Mouse (Mus musculus): Measurements from ENCODE around the gene Jazf1. TPM values are rescaled to one million over a fixed set of nuclear protein-coding genes. Genes with fewer than 3 reads are reported as not detected.

Gene Jazf1
- polyA plus RNA-seq, 1 experiment: 0.27 TPM

- 51% methylated on average over 4 of the region's 4 CpGs for WGBS
- H3K36me3 ChIP-seq (ENCODE audit: control insufficient read depth, insufficient read depth, low read length): no peaks in the 10 kb centered on the region
- no peak overlapping the region for H3K4me3 ChIP-seq (ENCODE audit: low read depth, low read length)
- H3K27me3 ChIP-seq (ENCODE audit: control insufficient read depth, insufficient read depth, low read length): no peaks in the 10 kb centered on the region
- H3K27ac ChIP-seq (ENCODE audit: insufficient read depth, low read depth, low read length): no peak overlapping the region
- TF ChIP-seq POLR2A (IDR thresholded peaks at IDR 0.05; ENCODE audit: low read depth, low read length): no peak
- TF ChIP-seq CTCF (IDR thresholded peaks at IDR 0.05; ENCODE audit: extremely low read depth, insufficient read length, insufficient replicate concordance, low read depth, low read length): peak; percentile 42; the same call in 1 of the 2 replicates
- no peaks in the 10 kb centered on the region for H3K4me1 ChIP-seq (ENCODE audit: control insufficient read depth, insufficient read depth, insufficient read length, low read length)
Measured at GRCm38 (mm10) chr6:52843027-52843426, 225.4 kb downstream of the Jazf1 start.

DNA sequence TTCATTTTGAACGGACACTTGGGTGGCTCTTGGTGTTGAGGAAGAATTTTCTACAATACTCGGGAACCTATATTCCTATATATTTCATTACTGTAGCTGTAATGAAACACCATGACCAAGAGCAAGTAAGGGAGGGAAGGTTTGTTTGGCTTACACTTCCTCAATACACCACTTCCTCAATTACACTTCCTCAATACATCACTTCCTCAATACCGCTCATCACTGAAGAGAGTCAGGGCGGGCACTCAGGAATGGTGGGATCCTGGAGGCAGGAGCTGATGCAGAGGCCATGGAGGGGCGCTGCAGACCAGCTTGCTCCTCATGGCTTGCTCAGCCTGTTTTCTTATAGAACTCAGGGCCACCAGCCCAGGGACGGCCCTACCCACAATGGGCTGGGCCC, 225.8 kb downstream of the Jazf1 start:
- Histone ChIP-seq H3K27me3 (ENCODE audit: control insufficient read depth, insufficient read depth, low read length) (no peaks in the 10 kb centered on the region), H3K4me1 (ENCODE audit: control insufficient read depth, insufficient read depth, insufficient read length, low read length) (no peaks in the 10 kb centered on the region), H3K36me3 (ENCODE audit: control insufficient read depth, insufficient read depth, low read length) (no peaks in the 10 kb centered on the region), H3K4me3 (ENCODE audit: low read depth, low read length) (no peak overlapping the region), H3K27ac (ENCODE audit: insufficient read depth, low read depth, low read length) (no peak overlapping the region)
- no peak for TF ChIP-seq POLR2A (IDR thresholded peaks at IDR 0.05; ENCODE audit: low read depth, low read length)
- no peak for TF ChIP-seq CTCF (IDR thresholded peaks at IDR 0.05; ENCODE audit: extremely low read depth, insufficient read length, insufficient replicate concordance, low read depth, low read length)
- 76% methylated on average over 6 of the region's 6 CpGs for WGBS

- no peaks in the 10 kb centered on the region for H3K36me3 ChIP-seq (ENCODE audit: control insufficient read depth, insufficient read depth, low read length)
- H3K27ac ChIP-seq (ENCODE audit: insufficient read depth, low read depth, low read length): no peak overlapping the region
- H3K4me1 ChIP-seq (ENCODE audit: control insufficient read depth, insufficient read depth, insufficient read length, low read length): no peaks in the 10 kb centered on the region
- H3K4me3 ChIP-seq (ENCODE audit: low read depth, low read length): no peak overlapping the region
- no peaks in the 10 kb centered on the region for H3K27me3 ChIP-seq (ENCODE audit: control insufficient read depth, insufficient read depth, low read length)
- TF ChIP-seq POLR2A (IDR thresholded peaks at IDR 0.05; ENCODE audit: low read depth, low read length) (no peak), CTCF (IDR thresholded peaks at IDR 0.05; ENCODE audit: extremely low read depth, insufficient read length, insufficient replicate concordance, low read depth, low read length) (no peak)
- 78% methylated on average over 2 of the region's 2 CpGs for WGBS
Measured at GRCm38 (mm10) chr6:52841611-52842010, 226.8 kb downstream of the Jazf1 start.

GRCm38 (mm10) chr6:52840589-52841044, 227.8 kb downstream of the Jazf1 start:
- H3K4me1 ChIP-seq (ENCODE audit: control insufficient read depth, insufficient read depth, insufficient read length, low read length): no peaks in the 10 kb centered on the region
- H3K4me3 ChIP-seq (ENCODE audit: low read depth, low read length): no peak overlapping the region
- no peaks in the 10 kb centered on the region for H3K36me3 ChIP-seq (ENCODE audit: control insufficient read depth, insufficient read depth, low read length)
- 50% methylated on average over 9 of the region's 9 CpGs for WGBS
- H3K27me3 ChIP-seq (ENCODE audit: control insufficient read depth, insufficient read depth, low read length): no peaks in the 10 kb centered on the region
- H3K27ac ChIP-seq (ENCODE audit: insufficient read depth, low read depth, low read length): no peak overlapping the region
- TF ChIP-seq CTCF (IDR thresholded peaks at IDR 0.05; ENCODE audit: extremely low read depth, insufficient read length, insufficient replicate concordance, low read depth, low read length) (no peak), POLR2A (IDR thresholded peaks at IDR 0.05; ENCODE audit: low read depth, low read length) (no peak)

DNA sequence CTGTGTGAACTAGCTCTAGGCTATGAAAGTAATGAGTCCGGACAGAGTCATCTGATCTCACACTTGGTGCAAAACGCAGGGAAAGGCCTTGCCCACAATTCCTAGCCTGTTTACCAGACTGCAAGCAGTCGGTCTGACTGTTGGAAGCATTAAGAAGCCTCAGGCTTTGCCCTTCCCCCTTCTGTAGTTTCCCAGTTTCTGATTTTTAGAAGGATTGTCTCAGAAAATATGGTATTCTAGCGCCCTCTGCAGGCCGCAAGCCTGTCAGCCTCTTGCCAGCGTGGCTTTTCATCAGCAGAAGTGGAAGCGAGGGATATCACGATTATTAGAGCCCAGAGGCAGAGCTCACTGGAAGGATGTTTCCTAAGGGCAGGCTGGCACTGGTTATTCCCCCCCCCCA, 229.7 kb downstream of the Jazf1 start:
- TF ChIP-seq POLR2A (IDR thresholded peaks at IDR 0.05; ENCODE audit: low read depth, low read length): no peak
- peak; percentile 94; the same call in 1 of the 2 replicates for TF ChIP-seq CTCF (IDR thresholded peaks at IDR 0.05; ENCODE audit: extremely low read depth, insufficient read length, insufficient replicate concordance, low read depth, low read length)
- Histone ChIP-seq H3K27me3 (ENCODE audit: control insufficient read depth, insufficient read depth, low read length) (no peaks in the 10 kb centered on the region), H3K4me3 (ENCODE audit: low read depth, low read length) (no peak overlapping the region), H3K36me3 (ENCODE audit: control insufficient read depth, insufficient read depth, low read length) (no peaks in the 10 kb centered on the region), H3K27ac (ENCODE audit: insufficient read depth, low read depth, low read length) (no peak overlapping the region), H3K4me1 (ENCODE audit: control insufficient read depth, insufficient read depth, insufficient read length, low read length) (no peaks in the 10 kb centered on the region)
- WGBS: 10% methylated on average over 8 of the region's 8 CpGs

GRCm38 (mm10) chr6:52837792-52838191, 230.6 kb downstream of the Jazf1 start:
- no peak overlapping the region for H3K4me3 ChIP-seq (ENCODE audit: low read depth, low read length)
- WGBS: 79% methylated on average over 4 of the region's 4 CpGs
- H3K27me3 ChIP-seq (ENCODE audit: control insufficient read depth, insufficient read depth, low read length): no peaks in the 10 kb centered on the region
- TF ChIP-seq CTCF (IDR thresholded peaks at IDR 0.05; ENCODE audit: extremely low read depth, insufficient read length, insufficient replicate concordance, low read depth, low read length) (no peak), POLR2A (IDR thresholded peaks at IDR 0.05; ENCODE audit: low read depth, low read length) (no peak)
- H3K36me3 ChIP-seq (ENCODE audit: control insufficient read depth, insufficient read depth, low read length): no peaks in the 10 kb centered on the region
- no peak overlapping the region for H3K27ac ChIP-seq (ENCODE audit: insufficient read depth, low read depth, low read length)
- H3K4me1 ChIP-seq (ENCODE audit: control insufficient read depth, insufficient read depth, insufficient read length, low read length): no peaks in the 10 kb centered on the region

DNA sequence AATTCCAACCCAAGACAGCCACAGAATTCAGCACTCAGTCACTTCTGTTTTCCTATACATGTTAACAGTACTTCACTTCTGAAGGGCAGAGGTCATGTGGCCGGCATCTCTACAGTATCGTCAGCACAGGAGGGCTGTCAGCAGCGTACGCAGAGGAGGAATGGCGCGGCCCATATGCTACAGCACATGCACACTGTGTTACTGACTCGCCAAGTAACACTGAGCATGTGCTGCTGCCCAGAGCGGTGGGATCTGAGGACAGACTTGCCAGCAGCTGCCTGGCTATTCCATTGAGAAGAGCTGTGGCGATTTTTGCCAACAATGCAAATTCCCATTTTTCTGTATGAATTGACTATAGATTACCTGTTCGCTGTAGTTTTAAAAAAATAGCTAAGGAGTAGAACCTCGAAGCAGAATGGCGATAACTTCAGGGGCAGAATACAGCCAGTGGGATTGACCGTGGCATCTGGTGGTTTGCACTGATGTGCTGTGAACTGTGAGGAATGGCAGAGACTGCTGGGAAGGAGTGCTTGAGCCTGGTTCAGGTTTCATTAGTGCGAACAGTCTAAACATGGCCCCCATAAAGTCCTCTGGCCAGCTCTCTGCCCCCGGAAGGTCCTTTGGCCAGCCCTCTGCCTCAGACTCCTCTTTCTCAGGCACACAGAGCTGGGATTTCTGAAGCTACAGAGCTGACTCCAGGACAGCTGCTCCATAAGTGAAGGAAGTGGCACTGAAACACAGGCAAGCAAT, 232.1 kb downstream of the Jazf1 start:
- Histone ChIP-seq H3K36me3 (ENCODE audit: control insufficient read depth, insufficient read depth, low read length) (no peaks in the 10 kb centered on the region), H3K27me3 (ENCODE audit: control insufficient read depth, insufficient read depth, low read length) (no peaks in the 10 kb centered on the region), H3K4me3 (ENCODE audit: low read depth, low read length) (no peak overlapping the region), H3K4me1 (ENCODE audit: control insufficient read depth, insufficient read depth, insufficient read length, low read length) (no peaks in the 10 kb centered on the region), H3K27ac (ENCODE audit: insufficient read depth, low read depth, low read length) (no peak overlapping the region)
- TF ChIP-seq POLR2A (IDR thresholded peaks at IDR 0.05; ENCODE audit: low read depth, low read length) (no peak), CTCF (IDR thresholded peaks at IDR 0.05; ENCODE audit: extremely low read depth, insufficient read length, insufficient replicate concordance, low read depth, low read length) (no peak)
- WGBS: 84% methylated on average over 15 of the region's 15 CpGs
